ENCODE assay signal across 8 mouse cellular contexts in the genomic region with DNA sequence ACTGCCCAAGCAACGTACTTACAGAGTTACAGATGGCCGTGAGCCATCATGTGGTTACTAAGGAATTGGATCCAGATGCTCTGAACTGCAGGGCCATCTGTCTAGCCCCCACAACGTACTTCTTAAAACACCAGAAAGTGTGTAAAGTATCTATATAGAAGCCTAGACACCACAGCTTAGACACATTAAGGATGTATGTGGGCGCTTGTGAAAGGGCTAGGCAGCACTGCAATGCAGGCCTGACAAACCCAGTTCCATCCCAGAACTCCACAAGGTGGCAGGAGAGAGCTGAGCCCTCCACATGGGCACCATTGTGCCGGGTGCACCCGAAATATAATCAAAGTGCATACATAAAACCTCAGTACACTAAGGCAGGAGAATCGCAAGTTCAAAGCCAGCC. TPM values are rescaled to one million over a fixed set of nuclear protein-coding genes. Genes with fewer than 3 reads are reported as not detected.
A peak's percentile ranks its signal among the peaks of the same experiment; 100 is the strongest.
DNase-seq lines count a peak whose midpoint lies in the region; ATAC-seq and TF ChIP-seq lines count a peak whose summit lies in the region.

No protein-coding gene starts in this region.

- peak; percentile 30 to 74 for DNase-seq in adrenal gland, adult (ENCODE audit: inconsistent age in 2 of 2, low spot score in 1 of 2)
- DNase-seq in adrenal gland, adult 8-10 months: no peak
- DNase-seq in embryo, embryonic 11.5 days (ENCODE audit: low read depth, low spot score): peak; percentile 39
- DNase-seq in heart, postnatal 14 days: peak; percentile 49 to 69
- DNase-seq in layer of hippocampus, adult 9-11 months: peak; percentile 62
- DNase-seq in lung, postnatal 0 days (ENCODE audit: low spot score): peak; percentile 49
- peak; percentile 84 for DNase-seq in right cerebral cortex, adult 18-20 months

- H3K4me1 ChIP-seq in lung, postnatal 0 days (ENCODE audit: insufficient read depth, low read depth, low read length): no peaks in the 10 kb centered on the region

- TF ChIP-seq EP300 in lung, postnatal 0 days (IDR thresholded peaks at IDR 0.05): no peak

- H3K27me3 ChIP-seq in lung, postnatal 0 days (replicated peaks; ENCODE audit: insufficient read depth, low read length): no peaks in the 10 kb centered on the region

- intact Hi-C loops in heart, postnatal 14 days (cut with DNase I): loop anchor here (5.0 kb wide), 2 partner anchors 89 to 364 kb away; no protein-coding TSS in a partner anchor

- peak; percentile 88 for TF ChIP-seq CTCF in lung, postnatal 0 days (IDR thresholded peaks at IDR 0.05)

- no peak overlapping the region for H3K9ac ChIP-seq in lung, postnatal 0 days (replicated peaks; ENCODE audit: low read depth)

- no peak overlapping the region for H3K27ac ChIP-seq in lung, postnatal 0 days (ENCODE audit: low read length)

- no peak overlapping the region for H3K4me2 ChIP-seq in lung, postnatal 0 days (replicated peaks; ENCODE audit: low read depth, low read length)

- H3K4me3 ChIP-seq in lung, postnatal 0 days (ENCODE audit: low read depth, low read length): no peak overlapping the region

- 49% methylated on average over 7 of the region's 7 CpGs for WGBS in lung, postnatal 0 days

- ATAC-seq in activated CD4-positive, CD25-positive, alpha-beta regulatory T cell, adult 4 months: peak; percentile 63
- ATAC-seq in lung, postnatal 0 days: peak; percentile 70

- 0 out of 2 replicates have a peak, but pooled peaks cover 14% of the 10 kb centered on the region for H3K36me3 ChIP-seq in lung, postnatal 0 days (ENCODE audit: insufficient read depth, low read length)

- H3K9me3 ChIP-seq in lung, postnatal 0 days (ENCODE audit: low read length): no peaks in the 10 kb centered on the region

RNA-seq across cellular contexts. Expression of a gene that starts 37.2 kb away (rescaled TPM):
- 10 to 100 TPM; 73.7 to 90.3 (median 78.7) TPM for total RNA-seq in adrenal gland, adult 8-10 months (2022)
- 1 to 10 TPM; 8.6 to 9.3 TPM for polyA plus RNA-seq in activated CD4-positive, CD25-positive, alpha-beta regulatory T cell, adult 4 months (2017; shearing (Covaris generic))
- 10 to 100 TPM; 85.8 to 89.9 TPM for total RNA-seq in heart, postnatal 14 days (2021)
- 94.1 and 100 TPM in 2 replicates for polyA plus RNA-seq in lung, postnatal 0 days (2015; fragmentation: Nextera tagmentation; extraction: Ambion mirVana)

RNA-seq across cellular contexts. Expression of a gene that starts 54.6 kb away (rescaled TPM):
- 10 to 100 TPM in 2 of 4 experiments, 1 to 10 TPM in 2; 8.5 to 12.6 (median 9.4) TPM for total RNA-seq in adrenal gland, adult 8-10 months (2022)
- not detected for polyA plus RNA-seq in activated CD4-positive, CD25-positive, alpha-beta regulatory T cell, adult 4 months (2017; shearing (Covaris generic))
- 10 to 100 TPM; 16.8 to 19.5 TPM for total RNA-seq in heart, postnatal 14 days (2021)
- 99.3 and 129 TPM in 2 replicates for polyA plus RNA-seq in lung, postnatal 0 days (2015; fragmentation: Nextera tagmentation; extraction: Ambion mirVana)
